Mouse (Mus musculus) cerebellum, adult (tissue): Measurements from ENCODE around the gene Gm40193.

Experiments
- ATAC-seq: cut with Nextera tagmentation; 2 replicates; pipeline ENCODE4 v1.9.2; 2017; ENCODE audit warnings: mild to moderate bottlenecking, moderate library complexity, mixed read lengths; ENCODE audit not compliant: insufficient number of reproducible peaks, low FRiP score, low TSS enrichment

The Gm40193 gene

GRCm38 (mm10) chr11:70509753-70510564 is 22.8 kb downstream of the Gm40193 start:
- peak; percentile 61; the same call in 1 of the 2 replicates for ATAC-seq

- ATAC-seq: no peak
These were observed 25.7 kb downstream of the Gm40193 start for GRCm38 (mm10) chr11:70506962-70507515.

GRCm38 (mm10) chr11:70506385-70506784 is 26.4 kb downstream of the Gm40193 start:
- ATAC-seq: no peak

GRCm38 (mm10) chr11:70504970-70505369 is 27.8 kb downstream of the Gm40193 start, which contains the start of gene Tm4sf5:
Gene Tm4sf5, plus strand, starts transcription at chr11:70505244.
- no peak for ATAC-seq

GRCm38 (mm10) chr11:70502018-70502417 is 30.7 kb downstream of the Gm40193 start:
- ATAC-seq: no peak

GRCm38 (mm10) chr11:70500476-70500812 is 32.3 kb downstream of the Gm40193 start:
- no peak for ATAC-seq

- ATAC-seq: no peak
These were observed 32.9 kb downstream of the Gm40193 start for GRCm38 (mm10) chr11:70499566-70500475.

- no peak for ATAC-seq
These were observed 43.1 kb downstream of the Gm40193 start for GRCm38 (mm10) chr11:70489684-70490083.

GRCm38 (mm10) chr11:70489138-70489537 is 43.6 kb downstream of the Gm40193 start:
- ATAC-seq: no peak

- no peak for ATAC-seq
These were observed 44.9 kb downstream of the Gm40193 start for GRCm38 (mm10) chr11:70487816-70488215.

GRCm38 (mm10) chr11:70485498-70485897 is 47.2 kb downstream of the Gm40193 start:
- ATAC-seq: no peak
